Mouse (Mus musculus) neural tube, embryonic 14.5 days (tissue): Measurements from ENCODE around the gene Mzf1. TPM values are rescaled to one million over a fixed set of nuclear protein-coding genes. Genes with fewer than 3 reads are reported as not detected.

Experiments used
- ATAC-seq: fragments of 200-750 bp; cut with Nextera tagmentation; 2 replicates; pipeline ENCODE4 v1.8.0; 2017; ENCODE audit warnings: low read depth, mild to moderate bottlenecking, moderate TSS enrichment, moderate library complexity
- H3K27ac ChIP-seq: fragments of 300-500 bp; sonication (generic); 2 replicates; pipeline ENCODE4 v1.5.1; 2014; ENCODE audit warnings: low read depth, mild to moderate bottlenecking, control low read depth, low read length, moderate library complexity, mixed read lengths
- H3K27me3 ChIP-seq: fragments of 300-500 bp; sonication (generic); 2 replicates; pipeline ENCODE4 v1.6.1; 2014; ENCODE audit warnings: low read length; ENCODE audit not compliant: control insufficient read depth, insufficient read depth
- H3K36me3 ChIP-seq: fragments of 300-500 bp; sonication (generic); 2 replicates; pipeline ENCODE4 v1.6.1; 2014; ENCODE audit warnings: low read length, mixed read lengths; ENCODE audit not compliant: control insufficient read depth, insufficient read depth
- H3K4me1 ChIP-seq: fragments of 300-500 bp; sonication (generic); 2 replicates; pipeline ENCODE4 v1.6.1; 2014; ENCODE audit warnings: low read length; ENCODE audit not compliant: control insufficient read depth, insufficient read depth
- H3K4me2 ChIP-seq: fragments of 300-500 bp; sonication (generic); 2 replicates; pipeline ENCODE4 v1.6.1; 2014; ENCODE audit warnings: mild to moderate bottlenecking, low read depth, low read length, control low read depth
- H3K4me3 ChIP-seq: fragments of 300-500 bp; sonication (generic); 2 replicates; pipeline ENCODE4 v1.5.1; 2014; ENCODE audit warnings: low read depth, low read length, control low read depth, mixed read lengths
- H3K9ac ChIP-seq: fragments of 300-500 bp; sonication (generic); replicated peaks from 2 replicates; pipeline ENCODE4 v1.6.1; 2014; ENCODE audit warnings: low read depth, mild to moderate bottlenecking, control low read depth, low read length, mixed read lengths
- H3K9me3 ChIP-seq: fragments of 300-500 bp; sonication (generic); 2 replicates; pipeline ENCODE4 v1.6.1; 2016; ENCODE audit warnings: low read length; ENCODE audit not compliant: control insufficient read depth
- WGBS: fragments of 180-500 bp; shearing (Covaris S2); extraction: QIAGEN DNeasy Blood & Tissue Kit; methylation state at CpG from one replicate; pipeline ENCODE4 v1.1.7; 2014; 5-methylcytosine and 5-hydroxymethylcytosine counted together
- polyA plus RNA-seq: library from polyadenylated mRNA; unstranded; fragments of >200 nt; fragmentation: Nextera tagmentation; extraction: Ambion mirVana; gene quantifications from 2 replicates; pipeline ENCODE4 v1.2.1, GENCODE M21; 2014

Mzf1 gene
- polyA plus RNA-seq, 1 experiment from 2014 or later: 9.0 TPM

GRCm38 (mm10) chr7:12998851-12999250 is 55.7 kb downstream of the Mzf1 start, which contains the start of gene Trim28:
TSS of gene Trim28 (plus strand) at chr7:12999114.
- no peak for ATAC-seq
- Histone ChIP-seq H3K27me3 (no peaks in the 10 kb centered on the region), H3K9ac (no peak within 1 kb of the TSS), H3K36me3 (no peaks in the 10 kb centered on the region), H3K9me3 (no peaks in the 10 kb centered on the region), H3K4me2 (no peak within 1 kb of the TSS), H3K4me3 (no peak within 1 kb of the TSS), H3K27ac (no peak within 1 kb of the TSS), H3K4me1 (no peaks in the 10 kb centered on the region)
- 87% methylated on average over 3 of the region's 3 CpGs for WGBS

GRCm38 (mm10) chr7:12998053-12998452 is 56.5 kb downstream of the Mzf1 start, which contains the start of gene Slc27a5:
TSS of gene Slc27a5 (minus strand) at chr7:12998192.
- no peaks in the 10 kb centered on the region for H3K4me1 ChIP-seq
- no peaks in the 10 kb centered on the region for H3K36me3 ChIP-seq
- H3K4me2 ChIP-seq: no peak within 1 kb of the TSS
- ATAC-seq: no peak
- no peak within 1 kb of the TSS for H3K27ac ChIP-seq
- no peak within 1 kb of the TSS for H3K9ac ChIP-seq
- no peaks in the 10 kb centered on the region for H3K9me3 ChIP-seq
- H3K4me3 ChIP-seq: no peak within 1 kb of the TSS
- WGBS: 82% methylated on average over 5 of the region's 5 CpGs
- no peaks in the 10 kb centered on the region for H3K27me3 ChIP-seq

GRCm38 (mm10) chr7:12997230-12997629 is 57.3 kb downstream of the Mzf1 start:
- Histone ChIP-seq H3K9me3 (no peaks in the 10 kb centered on the region), H3K4me1 (no peaks in the 10 kb centered on the region), H3K27me3 (no peaks in the 10 kb centered on the region), H3K27ac (no peak overlapping the region), H3K4me3 (no peak overlapping the region), H3K4me2 (no peak overlapping the region), H3K36me3 (no peaks in the 10 kb centered on the region), H3K9ac (no peak overlapping the region)
- WGBS: 77% methylated on average over 5 of the region's 5 CpGs
- ATAC-seq: no peak

GRCm38 (mm10) chr7:12995862-12996261 is 58.7 kb downstream of the Mzf1 start:
- Histone ChIP-seq H3K9me3 (no peaks in the 10 kb centered on the region), H3K9ac (no peak overlapping the region), H3K4me2 (no peak overlapping the region), H3K36me3 (no peaks in the 10 kb centered on the region), H3K4me1 (no peaks in the 10 kb centered on the region), H3K27ac (no peak overlapping the region), H3K4me3 (no peak overlapping the region), H3K27me3 (no peaks in the 10 kb centered on the region)
- ATAC-seq: no peak

GRCm38 (mm10) chr7:12993148-12993547 is 61.4 kb downstream of the Mzf1 start:
- H3K9me3 ChIP-seq: no peaks in the 10 kb centered on the region

More at GRCm38 (mm10) chr7:12993148-12993547, 61.4 kb downstream of the Mzf1 start:
- Histone ChIP-seq H3K4me2 (no peak overlapping the region), H3K4me3 (no peak overlapping the region), H3K4me1 (no peaks in the 10 kb centered on the region), H3K9ac (no peak overlapping the region), H3K27ac (no peak overlapping the region), H3K36me3 (no peaks in the 10 kb centered on the region), H3K27me3 (no peaks in the 10 kb centered on the region)
- ATAC-seq: no peak
- WGBS: 93% methylated on average over 10 of the region's 10 CpGs

Other genes starting within 250 kb of the Mzf1 start
- 41.0 and 42.6 TPM in 2 replicates for gene Zfp329, start 235.9 kb downstream of the Mzf1 start, polyA plus RNA-seq
- gene Zfp110, start 220.0 kb downstream of the Mzf1 start, polyA plus RNA-seq: 24.1 and 27.7 TPM in 2 replicates
- gene Zfp128, start 173.6 kb downstream of the Mzf1 start, polyA plus RNA-seq: 7.4 and 7.9 TPM in 2 replicates
- gene Zscan22, start 156.9 kb downstream of the Mzf1 start, polyA plus RNA-seq: 13.2 and 13.6 TPM in 2 replicates
- 687 and 695 TPM in 2 replicates for gene Rps5, start 132.5 kb downstream of the Mzf1 start, polyA plus RNA-seq
- 0.68 and 1.3 TPM in 2 replicates for gene Rnf225, start 127.3 kb downstream of the Mzf1 start, polyA plus RNA-seq
- 10.6 and 12.7 TPM in 2 replicates for gene Zfp324, start 88.9 kb downstream of the Mzf1 start, polyA plus RNA-seq
- gene Zfp446, start 76.9 kb downstream of the Mzf1 start, polyA plus RNA-seq: 9.8 and 10.3 TPM in 2 replicates
- 0.17 and 0.37 TPM in 2 replicates for gene Slc27a5, start 56.6 kb downstream of the Mzf1 start, polyA plus RNA-seq
- 251 and 280 TPM in 2 replicates for gene Trim28, start 55.6 kb downstream of the Mzf1 start, polyA plus RNA-seq
- gene Zbtb45, start 44.7 kb downstream of the Mzf1 start, polyA plus RNA-seq: 36.0 and 40.5 TPM in 2 replicates
- gene Chmp2a, start 20.0 kb downstream of the Mzf1 start, polyA plus RNA-seq: 196 and 199 TPM in 2 replicates
- gene Ube2m, start 16.5 kb downstream of the Mzf1 start, polyA plus RNA-seq: 142 and 146 TPM in 2 replicates
- gene Vmn1r85, start 40.4 kb upstream of the Mzf1 start, polyA plus RNA-seq: 0.06 and 0.17 TPM in 2 replicates
- gene Vmn1r86, start 65.2 kb upstream of the Mzf1 start, polyA plus RNA-seq: not detected in 2 replicates
- gene Vmn1r87, start 85.4 kb upstream of the Mzf1 start, polyA plus RNA-seq: not detected in 2 replicates
- gene Vmn1r88, start 104.8 kb upstream of the Mzf1 start, polyA plus RNA-seq: not detected in 2 replicates
- gene Vmn1r89, start 158.3 kb upstream of the Mzf1 start, polyA plus RNA-seq: not detected in 2 replicates
- 27.5 and 29.1 TPM in 2 replicates for gene Lig1, start 222.5 kb upstream of the Mzf1 start, polyA plus RNA-seq
- gene Zswim9, start 224.0 kb upstream of the Mzf1 start, polyA plus RNA-seq: 4.9 and 5.8 TPM in 2 replicates